Mouse (Mus musculus): ENCODE data around the gene Acta1. TPM values are rescaled to one million over a fixed set of nuclear protein-coding genes. Genes with fewer than 3 reads are reported as not detected.

Gene Acta1
- total RNA-seq, 2 experiments from 2014 or later: 5.2 to 7.0 TPM

GRCm38 (mm10) chr8:123884721-123885565, 9.6 kb downstream of the Acta1 start:
- peak; percentile 84 to 87 for DNase-seq (ENCODE audit: low spot score in 2 of 2)

- no peak for DNase-seq (ENCODE audit: low spot score in 2 of 2)
Measured at GRCm38 (mm10) chr8:123883094-123883493, 11.5 kb downstream of the Acta1 start.

GRCm38 (mm10) chr8:123882412-123882811, 12.1 kb downstream of the Acta1 start:
- no peak for DNase-seq (ENCODE audit: low spot score in 2 of 2)

- no peak for DNase-seq (ENCODE audit: low spot score in 2 of 2)
Measured at GRCm38 (mm10) chr8:123880821-123881350, 13.7 kb downstream of the Acta1 start.

GRCm38 (mm10) chr8:123880271-123880670, 14.3 kb downstream of the Acta1 start:
- DNase-seq (ENCODE audit: low spot score in 2 of 2): peak in 1 of 2 experiments; percentile 62

- peak in 1 of 2 experiments; percentile 9 for DNase-seq (ENCODE audit: low spot score in 2 of 2)
Measured at GRCm38 (mm10) chr8:123877865-123878264, 16.7 kb downstream of the Acta1 start.

GRCm38 (mm10) chr8:123874324-123874723, 20.2 kb downstream of the Acta1 start:
- DNase-seq (ENCODE audit: low spot score in 2 of 2): peak in 1 of 2 experiments; percentile 65

- DNase-seq (ENCODE audit: low spot score in 2 of 2): no peak
Measured at GRCm38 (mm10) chr8:123873364-123873763, 21.2 kb downstream of the Acta1 start.

GRCm38 (mm10) chr8:123872048-123872447, 22.5 kb downstream of the Acta1 start:
- no peak for DNase-seq (ENCODE audit: low spot score in 2 of 2)

- no peak for DNase-seq (ENCODE audit: low spot score in 2 of 2)
Measured at GRCm38 (mm10) chr8:123866971-123867370, 27.6 kb downstream of the Acta1 start.

- DNase-seq (ENCODE audit: low spot score in 2 of 2): no peak
Measured at GRCm38 (mm10) chr8:123865786-123866185, 28.8 kb downstream of the Acta1 start.

- no peak for DNase-seq (ENCODE audit: low spot score in 2 of 2)
Measured at GRCm38 (mm10) chr8:123860386-123860785, 34.2 kb downstream of the Acta1 start.

GRCm38 (mm10) chr8:123859648-123860259, 34.8 kb downstream of the Acta1 start, which contains the start of gene Ccsap:
Gene Ccsap (minus strand): TSS chr8:123860209.
- DNase-seq (ENCODE audit: low spot score in 2 of 2): peak; percentile 65 to 74

- peak; percentile 88 to 93 for DNase-seq (ENCODE audit: low spot score in 2 of 2)
Measured at GRCm38 (mm10) chr8:123858941-123859647, 35.5 kb downstream of the Acta1 start.

- DNase-seq (ENCODE audit: low spot score in 2 of 2): no peak
Measured at GRCm38 (mm10) chr8:123858574-123858940, 36.0 kb downstream of the Acta1 start.

- no peak for DNase-seq (ENCODE audit: low spot score in 2 of 2)
Measured at GRCm38 (mm10) chr8:123857361-123857760, 37.2 kb downstream of the Acta1 start.

- DNase-seq (ENCODE audit: low spot score in 2 of 2): no peak
Measured at GRCm38 (mm10) chr8:123854733-123855475, 39.6 kb downstream of the Acta1 start.

GRCm38 (mm10) chr8:123854252-123854651, 40.3 kb downstream of the Acta1 start:
- no peak for DNase-seq (ENCODE audit: low spot score in 2 of 2)

- DNase-seq (ENCODE audit: low spot score in 2 of 2): no peak
Measured at GRCm38 (mm10) chr8:123851590-123851989, 43.0 kb downstream of the Acta1 start.

GRCm38 (mm10) chr8:123849352-123849751, 45.2 kb downstream of the Acta1 start:
- DNase-seq (ENCODE audit: low spot score in 2 of 2): no peak

GRCm38 (mm10) chr8:123847546-123847945, 47.0 kb downstream of the Acta1 start:
- DNase-seq (ENCODE audit: low spot score in 2 of 2): no peak
